Mouse (Mus musculus): ENCODE results near the gene Tshz2.
A peak's percentile ranks its signal among the peaks of the same experiment; 100 is the strongest.

Tshz2 gene

GRCm38 (mm10) chr2:169948139-169948538 lies 315.3 kb downstream of the Tshz2 start:
- no peak for DNase-seq (ENCODE audit: low spot score)

- DNase-seq (ENCODE audit: low spot score), result peak; percentile 48
Observed at GRCm38 (mm10) chr2:169951041-169951440, 318.2 kb downstream of the Tshz2 start.

- no peak for DNase-seq (ENCODE audit: low spot score)
Observed at GRCm38 (mm10) chr2:169952981-169953380, 320.2 kb downstream of the Tshz2 start.

- DNase-seq (ENCODE audit: low spot score), result no peak
Observed at GRCm38 (mm10) chr2:169958736-169959573, 326.1 kb downstream of the Tshz2 start.

- DNase-seq (ENCODE audit: low spot score), result no peak
Observed at GRCm38 (mm10) chr2:169961463-169962230, 328.8 kb downstream of the Tshz2 start.

- DNase-seq (ENCODE audit: low spot score), result no peak
Observed at GRCm38 (mm10) chr2:169962231-169962600, 329.4 kb downstream of the Tshz2 start.

GRCm38 (mm10) chr2:169962776-169963175 lies 330.0 kb downstream of the Tshz2 start:
- DNase-seq (ENCODE audit: low spot score), result no peak

GRCm38 (mm10) chr2:169970481-169970880 lies 337.7 kb downstream of the Tshz2 start:
- DNase-seq (ENCODE audit: low spot score), result no peak

- no peak for DNase-seq (ENCODE audit: low spot score)
Observed at GRCm38 (mm10) chr2:169982925-169983324, 350.1 kb downstream of the Tshz2 start.

- no peak for DNase-seq (ENCODE audit: low spot score)
Observed at GRCm38 (mm10) chr2:169987186-169987585, 354.4 kb downstream of the Tshz2 start.

- no peak for DNase-seq (ENCODE audit: low spot score)
Observed at GRCm38 (mm10) chr2:169989186-169989585, 356.4 kb downstream of the Tshz2 start.

- no peak for DNase-seq (ENCODE audit: low spot score)
Observed at GRCm38 (mm10) chr2:169990991-169991390, 358.2 kb downstream of the Tshz2 start.

GRCm38 (mm10) chr2:169995987-169996386 lies 363.2 kb downstream of the Tshz2 start:
- no peak for DNase-seq (ENCODE audit: low spot score)

GRCm38 (mm10) chr2:169996501-169997237 lies 363.9 kb downstream of the Tshz2 start:
- no peak for DNase-seq (ENCODE audit: low spot score)

GRCm38 (mm10) chr2:169997276-169998049 lies 364.6 kb downstream of the Tshz2 start:
- no peak for DNase-seq (ENCODE audit: low spot score)

- no peak for DNase-seq (ENCODE audit: low spot score)
Observed at GRCm38 (mm10) chr2:169998878-169999337, 366.1 kb downstream of the Tshz2 start.

GRCm38 (mm10) chr2:170002594-170003504 lies 370.0 kb downstream of the Tshz2 start:
- no peak for DNase-seq (ENCODE audit: low spot score)

GRCm38 (mm10) chr2:170003666-170004065 lies 370.9 kb downstream of the Tshz2 start:
- no peak for DNase-seq (ENCODE audit: low spot score)

- DNase-seq (ENCODE audit: low spot score), result no peak
Observed at GRCm38 (mm10) chr2:170006829-170007228, 374.0 kb downstream of the Tshz2 start.

- no peak for DNase-seq (ENCODE audit: low spot score)
Observed at GRCm38 (mm10) chr2:170007426-170007958, 374.7 kb downstream of the Tshz2 start.

Measured in ovary, postnatal 36 days (tissue).